Mouse (Mus musculus): ENCODE measurements around the gene Gm10100. TPM values are rescaled to one million over a fixed set of nuclear protein-coding genes. Genes with fewer than 3 reads are reported as not detected.
"Not testable (repeated sequence)": the region's sequence is repeated elsewhere in the genome, so short reads cannot be mapped to it uniquely, and the experiment has no call there.

The Gm10100 gene
- polyA plus RNA-seq, 1 experiment from 2014 or later = not detected

DNA sequence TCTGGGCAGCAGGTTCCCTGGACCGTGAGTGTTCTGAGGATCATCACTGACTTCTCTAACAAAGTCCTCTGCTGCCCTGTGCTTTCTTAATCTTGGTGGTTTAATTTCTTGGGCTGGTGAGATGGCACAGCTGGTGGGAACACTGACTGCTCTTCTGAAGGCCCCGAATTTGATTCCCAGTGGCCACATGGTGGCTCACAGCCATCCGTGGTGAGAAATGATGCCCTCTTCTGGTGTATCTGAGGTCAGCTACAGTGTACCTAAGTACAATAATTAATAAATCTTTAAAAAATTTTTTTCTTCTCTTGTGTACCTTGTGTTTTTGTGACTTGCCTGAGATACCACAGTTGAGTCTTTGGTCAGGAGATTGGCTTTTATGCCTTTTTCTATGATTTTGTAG lies 26.0 kb downstream of the Gm10100 start:
- not testable (repeated sequence) for ATAC-seq; H3K27ac ChIP-seq (ENCODE audit: low read length); H3K9me3 ChIP-seq (ENCODE audit: low read length); H3K4me1 ChIP-seq (ENCODE audit: insufficient read depth, low read depth, low read length); H3K9ac ChIP-seq (replicated peaks; ENCODE audit: low read depth); H3K36me3 ChIP-seq (ENCODE audit: insufficient read depth, low read length); H3K27me3 ChIP-seq (replicated peaks; ENCODE audit: insufficient read depth, low read length); H3K4me3 ChIP-seq (ENCODE audit: low read depth, low read length); DNase-seq (ENCODE audit: low spot score); H3K4me2 ChIP-seq (replicated peaks; ENCODE audit: low read depth, low read length)
- TF ChIP-seq CTCF (IDR thresholded peaks at IDR 0.05) = peak; percentile 27
- 64% methylated on average over 3 of the region's 3 CpGs for WGBS

DNA sequence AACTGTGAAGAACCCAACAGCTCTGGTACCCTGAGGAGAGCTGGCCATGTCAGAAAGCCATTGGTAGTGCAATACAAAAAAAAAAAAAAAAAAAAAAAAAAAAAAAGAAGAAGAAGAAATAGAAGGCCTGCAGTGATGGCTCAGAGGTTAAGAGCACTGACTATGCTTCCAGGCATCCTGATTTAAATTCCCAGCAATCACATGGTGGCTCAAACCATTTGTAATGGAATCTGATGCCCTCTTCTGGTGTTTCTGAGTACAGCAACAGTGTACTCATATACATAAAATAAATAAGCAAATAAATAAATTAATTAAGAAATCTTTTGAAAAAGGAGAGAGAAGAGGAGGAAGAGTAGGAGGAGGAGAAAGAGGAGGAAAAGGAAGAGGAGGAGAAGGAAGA lies 27.2 kb downstream of the Gm10100 start:
- no peak for DNase-seq (ENCODE audit: low spot score)
- Histone ChIP-seq H3K4me3 (ENCODE audit: low read depth, low read length) (no peak overlapping the region), H3K27ac (ENCODE audit: low read length) (no peak overlapping the region), H3K9me3 (ENCODE audit: low read length) (no peaks in the 10 kb centered on the region), H3K4me1 (ENCODE audit: insufficient read depth, low read depth, low read length) (no peaks in the 10 kb centered on the region), H3K36me3 (ENCODE audit: insufficient read depth, low read length) (no peaks in the 10 kb centered on the region), H3K27me3 (replicated peaks; ENCODE audit: insufficient read depth, low read length) (no peaks in the 10 kb centered on the region), H3K9ac (replicated peaks; ENCODE audit: low read depth) (no peak overlapping the region), H3K4me2 (replicated peaks; ENCODE audit: low read depth, low read length) (no peak overlapping the region)
- ATAC-seq = no peak
- peak; percentile 28; the same call in 1 of the 2 replicates for TF ChIP-seq CTCF (IDR thresholded peaks at IDR 0.05)
- TF ChIP-seq EP300 (IDR thresholded peaks at IDR 0.05) = no peak

DNA sequence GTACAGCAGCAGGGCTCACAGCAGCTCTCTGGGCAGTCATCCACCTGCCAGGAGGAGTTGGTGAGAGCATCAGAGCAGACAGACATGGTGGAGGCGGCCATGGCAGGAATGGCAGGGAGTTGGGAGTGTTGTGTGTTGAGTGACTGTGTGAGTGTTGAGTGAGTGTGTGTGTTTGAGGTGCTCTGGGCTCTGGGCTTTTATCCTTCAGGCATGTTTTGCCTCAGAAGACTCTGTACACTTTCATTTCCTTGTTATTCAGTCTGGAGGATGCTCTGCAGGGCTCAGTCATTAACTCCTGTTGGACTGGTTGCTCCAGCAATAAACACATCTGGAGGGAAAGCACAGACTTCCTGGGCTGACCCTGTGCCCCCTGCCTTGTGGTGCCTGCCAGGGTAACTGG lies 33.3 kb downstream of the Gm10100 start, which contains the start of gene Gm3233:
Gm3233 (minus strand) TSS at position 101 of the 400 bp plus-strand sequence.
- H3K27me3 ChIP-seq (replicated peaks; ENCODE audit: insufficient read depth, low read length); H3K36me3 ChIP-seq (ENCODE audit: insufficient read depth, low read length); H3K4me2 ChIP-seq (replicated peaks; ENCODE audit: low read depth, low read length); DNase-seq (ENCODE audit: low spot score); H3K9ac ChIP-seq (replicated peaks; ENCODE audit: low read depth); ATAC-seq; H3K9me3 ChIP-seq (ENCODE audit: low read length); H3K4me3 ChIP-seq (ENCODE audit: low read depth, low read length); H3K27ac ChIP-seq (ENCODE audit: low read length); H3K4me1 ChIP-seq (ENCODE audit: insufficient read depth, low read depth, low read length): not testable (repeated sequence)
- WGBS = no CpG with 5 or more reads among the region's 1 CpGs

DNA sequence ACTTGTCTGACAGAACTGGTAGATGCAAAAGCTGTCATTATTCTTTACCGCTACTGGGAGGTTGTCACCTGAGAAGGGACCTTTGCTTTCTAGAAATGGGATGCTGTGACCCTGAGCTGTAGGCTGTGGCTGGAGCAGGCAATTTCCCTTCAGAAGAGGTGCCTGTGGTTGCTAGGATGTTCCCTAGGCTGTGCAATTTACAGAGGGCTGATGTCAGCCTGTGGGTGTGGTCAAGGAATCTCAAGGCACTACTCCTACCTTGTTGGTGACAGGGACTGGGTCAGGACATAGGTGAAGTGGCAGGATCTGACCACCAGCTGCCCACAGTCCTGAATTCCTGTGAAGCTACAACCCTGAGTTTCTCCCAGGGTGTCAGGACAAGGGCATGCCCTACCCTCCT lies 43.4 kb downstream of the Gm10100 start:
- Histone ChIP-seq H3K4me3 (ENCODE audit: low read depth, low read length) (no peak overlapping the region), H3K9ac (replicated peaks; ENCODE audit: low read depth) (no peak overlapping the region), H3K4me1 (ENCODE audit: insufficient read depth, low read depth, low read length) (no peaks in the 10 kb centered on the region), H3K4me2 (replicated peaks; ENCODE audit: low read depth, low read length) (no peak overlapping the region), H3K27ac (ENCODE audit: low read length) (no peak overlapping the region), H3K36me3 (ENCODE audit: insufficient read depth, low read length) (no peaks in the 10 kb centered on the region), H3K9me3 (ENCODE audit: low read length) (no peaks in the 10 kb centered on the region), H3K27me3 (replicated peaks; ENCODE audit: insufficient read depth, low read length) (no peaks in the 10 kb centered on the region)
- DNase-seq (ENCODE audit: low spot score) (no peak), ATAC-seq (no peak)
- TF ChIP-seq EP300 (IDR thresholded peaks at IDR 0.05) = no peak
- no peak for TF ChIP-seq CTCF (IDR thresholded peaks at IDR 0.05)
- WGBS = 82% methylated on average over 1 of the region's 1 CpGs

DNA sequence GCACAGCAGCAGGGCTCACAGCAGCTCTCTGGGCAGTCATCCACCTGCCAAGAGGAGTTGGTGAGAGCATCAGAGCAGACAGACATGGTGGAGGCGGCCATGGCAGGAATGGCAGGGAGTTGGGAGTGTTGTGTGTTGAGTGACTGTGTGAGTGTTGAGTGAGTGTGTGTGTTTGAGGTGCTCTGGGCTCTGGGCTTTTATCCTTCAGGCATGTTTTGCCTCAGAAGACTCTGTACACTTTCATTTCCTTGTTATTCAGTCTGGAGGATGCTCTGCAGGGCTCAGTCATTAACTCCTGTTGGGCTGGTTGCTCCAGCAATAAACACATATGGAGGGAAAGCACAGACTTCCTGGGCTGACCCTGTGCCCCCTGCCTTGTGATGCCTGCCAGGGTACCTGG lies 44.9 kb downstream of the Gm10100 start, which contains the start of gene Gm3238:
Gm3238 (minus strand) TSS at position 101 of the 400 bp plus-strand sequence.
- not testable (repeated sequence) for H3K36me3 ChIP-seq (ENCODE audit: insufficient read depth, low read length); H3K4me2 ChIP-seq (replicated peaks; ENCODE audit: low read depth, low read length); H3K4me1 ChIP-seq (ENCODE audit: insufficient read depth, low read depth, low read length); H3K4me3 ChIP-seq (ENCODE audit: low read depth, low read length); H3K27ac ChIP-seq (ENCODE audit: low read length); H3K27me3 ChIP-seq (replicated peaks; ENCODE audit: insufficient read depth, low read length); H3K9me3 ChIP-seq (ENCODE audit: low read length); DNase-seq (ENCODE audit: low spot score); H3K9ac ChIP-seq (replicated peaks; ENCODE audit: low read depth); ATAC-seq
- WGBS = 60% methylated on average over 1 of the region's 1 CpGs

DNA sequence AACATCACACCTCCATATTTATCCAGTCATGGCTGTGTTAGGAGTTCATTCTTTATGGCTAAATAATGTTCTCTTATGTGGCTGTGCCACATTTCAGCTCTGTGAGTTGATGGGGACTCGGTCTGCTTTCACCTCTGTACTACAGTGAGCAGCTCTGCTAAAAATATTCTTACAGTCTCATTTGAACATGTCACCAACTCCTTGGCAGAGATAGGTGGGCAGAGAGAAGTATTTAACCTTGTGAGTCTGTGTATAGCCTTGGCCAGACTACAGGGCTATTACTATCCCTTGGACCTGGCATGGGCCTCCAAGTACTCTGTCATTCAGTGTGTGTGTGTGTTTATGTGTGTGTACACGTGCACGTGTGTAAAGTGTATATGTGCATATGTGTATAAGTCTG lies 45.9 kb downstream of the Gm10100 start:
- H3K9ac ChIP-seq (replicated peaks; ENCODE audit: low read depth); ATAC-seq: not testable (repeated sequence)
- 89% methylated on average over 1 of the region's 3 CpGs for WGBS

More for the DNA sequence above, 45.9 kb downstream of the Gm10100 start:
- H3K4me2 ChIP-seq (replicated peaks; ENCODE audit: low read depth, low read length); H3K27ac ChIP-seq (ENCODE audit: low read length); H3K9me3 ChIP-seq (ENCODE audit: low read length); H3K4me3 ChIP-seq (ENCODE audit: low read depth, low read length); H3K36me3 ChIP-seq (ENCODE audit: insufficient read depth, low read length); DNase-seq (ENCODE audit: low spot score); H3K4me1 ChIP-seq (ENCODE audit: insufficient read depth, low read depth, low read length); H3K27me3 ChIP-seq (replicated peaks; ENCODE audit: insufficient read depth, low read length): not testable (repeated sequence)

Other genes starting within 250 kb of the Gm10100 start
- gene Fam207a, start 210.7 kb upstream of the Gm10100 start, polyA plus RNA-seq (2015; fragmentation: Nextera tagmentation; extraction: Ambion mirVana) = 26.8 and 27.2 TPM in 2 replicates
- 19.1 and 21.1 TPM in 2 replicates for gene Itgb2, start 196.2 kb upstream of the Gm10100 start, polyA plus RNA-seq (2015; fragmentation: Nextera tagmentation; extraction: Ambion mirVana)
- gene Pttg1ip, start 144.8 kb upstream of the Gm10100 start, polyA plus RNA-seq (2015; fragmentation: Nextera tagmentation; extraction: Ambion mirVana) = 189 and 207 TPM in 2 replicates
- 185 and 209 TPM in 2 replicates for gene Sumo3, start 120.4 kb upstream of the Gm10100 start, polyA plus RNA-seq (2015; fragmentation: Nextera tagmentation; extraction: Ambion mirVana)
- 4.9 and 6.4 TPM in 2 replicates for gene Gm49325, start 120.3 kb upstream of the Gm10100 start, polyA plus RNA-seq (2015; fragmentation: Nextera tagmentation; extraction: Ambion mirVana)
- gene Ube2g2, start 104.2 kb upstream of the Gm10100 start, polyA plus RNA-seq (2015; fragmentation: Nextera tagmentation; extraction: Ambion mirVana) = 59.8 and 65.6 TPM in 2 replicates
- gene Tspear, start 39.9 kb upstream of the Gm10100 start, polyA plus RNA-seq (2015; fragmentation: Nextera tagmentation; extraction: Ambion mirVana) = 0.12 and 0.13 TPM in 2 replicates
- gene Gm19402, start 35.7 kb upstream of the Gm10100 start, polyA plus RNA-seq (2015; fragmentation: Nextera tagmentation; extraction: Ambion mirVana) = not detected in 2 replicates
- gene Gm9508, start 29.3 kb upstream of the Gm10100 start, polyA plus RNA-seq (2015; fragmentation: Nextera tagmentation; extraction: Ambion mirVana) = not detected in 2 replicates
- not detected in 2 replicates for gene Gm10272, start 19.9 kb upstream of the Gm10100 start, polyA plus RNA-seq (2015; fragmentation: Nextera tagmentation; extraction: Ambion mirVana)
- gene Gm10024, start 15.0 kb upstream of the Gm10100 start, polyA plus RNA-seq (2015; fragmentation: Nextera tagmentation; extraction: Ambion mirVana) = not detected in 2 replicates
- gene Gm10142, start 10.7 kb upstream of the Gm10100 start, polyA plus RNA-seq (2015; fragmentation: Nextera tagmentation; extraction: Ambion mirVana) = not detected in 2 replicates
- not detected in 2 replicates for gene Krtap12-1, start 5.9 kb upstream of the Gm10100 start, polyA plus RNA-seq (2015; fragmentation: Nextera tagmentation; extraction: Ambion mirVana)
- gene Gm18596, start 16.2 kb downstream of the Gm10100 start, polyA plus RNA-seq (2015; fragmentation: Nextera tagmentation; extraction: Ambion mirVana) = not detected in 2 replicates
- gene Gm9736, start 24.9 kb downstream of the Gm10100 start, polyA plus RNA-seq (2015; fragmentation: Nextera tagmentation; extraction: Ambion mirVana) = not detected in 2 replicates
- not detected in 2 replicates for gene Gm3233, start 33.2 kb downstream of the Gm10100 start, polyA plus RNA-seq (2015; fragmentation: Nextera tagmentation; extraction: Ambion mirVana)
- not detected in 2 replicates for gene Gm3238, start 44.8 kb downstream of the Gm10100 start, polyA plus RNA-seq (2015; fragmentation: Nextera tagmentation; extraction: Ambion mirVana)
- not detected in 2 replicates for gene Gm7138, start 50.5 kb downstream of the Gm10100 start, polyA plus RNA-seq (2015; fragmentation: Nextera tagmentation; extraction: Ambion mirVana)
- gene Gm3250, start 56.1 kb downstream of the Gm10100 start, polyA plus RNA-seq (2015; fragmentation: Nextera tagmentation; extraction: Ambion mirVana) = not detected in 2 replicates
- not detected in 2 replicates for gene Gm7137, start 61.7 kb downstream of the Gm10100 start, polyA plus RNA-seq (2015; fragmentation: Nextera tagmentation; extraction: Ambion mirVana)
- not detected in 2 replicates for gene Gm9639, start 68.6 kb downstream of the Gm10100 start, polyA plus RNA-seq (2015; fragmentation: Nextera tagmentation; extraction: Ambion mirVana)
- gene Gm19668, start 72.6 kb downstream of the Gm10100 start, polyA plus RNA-seq (2015; fragmentation: Nextera tagmentation; extraction: Ambion mirVana) = not detected in 2 replicates
- not detected in 2 replicates for gene Gm9507, start 85.4 kb downstream of the Gm10100 start, polyA plus RNA-seq (2015; fragmentation: Nextera tagmentation; extraction: Ambion mirVana)
- not detected in 2 replicates for gene Gm2696, start 88.2 kb downstream of the Gm10100 start, polyA plus RNA-seq (2015; fragmentation: Nextera tagmentation; extraction: Ambion mirVana)
- gene Krtap10-4, start 100.6 kb downstream of the Gm10100 start, polyA plus RNA-seq (2015; fragmentation: Nextera tagmentation; extraction: Ambion mirVana) = not detected in 2 replicates
- not detected in 2 replicates for gene Krtap10-10, start 109.5 kb downstream of the Gm10100 start, polyA plus RNA-seq (2015; fragmentation: Nextera tagmentation; extraction: Ambion mirVana)
- not detected in 2 replicates for gene Gm36176, start 120.3 kb downstream of the Gm10100 start, polyA plus RNA-seq (2015; fragmentation: Nextera tagmentation; extraction: Ambion mirVana)
- not detected in 2 replicates for gene Gm10318, start 126.4 kb downstream of the Gm10100 start, polyA plus RNA-seq (2015; fragmentation: Nextera tagmentation; extraction: Ambion mirVana)
- not detected in 2 replicates for gene Gm3285, start 135.5 kb downstream of the Gm10100 start, polyA plus RNA-seq (2015; fragmentation: Nextera tagmentation; extraction: Ambion mirVana)
- 1.2 and 1.6 TPM in 2 replicates for gene Lrrc3, start 176.1 kb downstream of the Gm10100 start, polyA plus RNA-seq (2015; fragmentation: Nextera tagmentation; extraction: Ambion mirVana)
- 0.52 and 0.74 TPM in 2 replicates for gene Trpm2, start 244.1 kb downstream of the Gm10100 start, polyA plus RNA-seq (2015; fragmentation: Nextera tagmentation; extraction: Ambion mirVana)